Mouse (Mus musculus) T-helper 1 cell (primary cell): ENCODE measurements around the gene Egfl7.

Experiments used
- in situ Hi-C: fragments of 300-600 bp; cut with MboI, MseI; formaldehyde crosslinking; loops from one replicate; pipeline ENCODE4 v1.15.1; 2025; ENCODE audit warnings: high pct_unique_total_duplicates

Egfl7 gene

DNA sequence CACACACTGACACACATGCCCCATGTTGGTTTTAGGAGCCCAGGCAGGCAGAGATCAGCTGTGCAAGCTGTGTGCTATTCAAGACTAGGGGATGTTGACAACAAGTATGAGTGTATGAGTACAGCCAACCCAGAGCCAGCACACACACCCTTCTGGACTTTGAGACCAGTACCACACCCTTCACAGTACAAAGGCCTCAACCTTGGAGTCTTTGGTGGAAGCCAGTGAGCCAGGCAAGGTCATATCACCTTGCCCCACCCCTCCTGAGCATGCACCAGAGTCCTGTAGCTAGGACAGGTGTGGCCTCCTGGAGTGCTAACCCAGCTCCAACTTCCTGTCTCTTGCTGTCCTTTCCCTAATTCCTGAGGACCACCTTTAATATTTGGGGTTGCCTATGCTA is 31.2 kb downstream of the Egfl7 start:
- in situ Hi-C loops = no loop called here

DNA sequence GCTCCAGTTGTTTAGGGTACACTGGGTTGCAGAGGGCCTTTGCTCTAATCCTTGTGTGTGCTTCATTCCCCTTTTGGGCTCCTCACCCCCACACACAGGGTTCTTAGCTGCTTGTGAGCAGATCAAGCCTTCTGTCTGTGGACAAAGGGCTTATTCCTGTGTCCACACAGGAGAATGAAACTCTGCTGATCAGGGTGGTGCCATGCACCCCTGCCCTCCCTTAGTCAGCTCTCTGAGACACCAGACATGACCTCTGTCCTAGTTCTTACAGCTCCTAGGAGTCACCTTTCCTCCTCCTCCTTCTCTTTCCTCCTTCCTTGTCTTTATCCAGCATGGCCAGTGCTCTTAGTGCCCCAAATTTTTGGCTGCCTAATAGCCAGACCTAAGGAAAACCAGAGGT is 32.1 kb downstream of the Egfl7 start:
- in situ Hi-C loops = no loop called here

DNA sequence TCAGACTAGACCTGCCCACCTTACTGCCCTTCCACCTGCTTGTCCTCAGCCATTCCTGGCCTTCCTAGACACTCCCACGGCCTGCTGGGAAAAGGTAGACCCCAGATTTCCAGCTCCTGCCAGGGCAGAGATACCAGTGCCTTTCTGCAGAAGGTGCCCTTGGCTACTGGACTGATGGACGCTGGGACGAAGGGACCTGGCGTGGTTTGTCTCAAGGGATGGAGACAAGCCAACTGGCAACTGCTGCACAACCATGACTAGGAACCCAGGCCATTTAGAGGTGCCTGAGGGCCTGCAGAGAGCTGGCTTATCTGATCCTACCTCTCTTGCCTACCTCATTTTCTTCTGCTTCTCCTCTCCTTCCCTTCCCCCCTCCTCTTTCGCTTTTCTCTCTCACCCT is 35.1 kb downstream of the Egfl7 start:
- in situ Hi-C loops = no loop called here

DNA sequence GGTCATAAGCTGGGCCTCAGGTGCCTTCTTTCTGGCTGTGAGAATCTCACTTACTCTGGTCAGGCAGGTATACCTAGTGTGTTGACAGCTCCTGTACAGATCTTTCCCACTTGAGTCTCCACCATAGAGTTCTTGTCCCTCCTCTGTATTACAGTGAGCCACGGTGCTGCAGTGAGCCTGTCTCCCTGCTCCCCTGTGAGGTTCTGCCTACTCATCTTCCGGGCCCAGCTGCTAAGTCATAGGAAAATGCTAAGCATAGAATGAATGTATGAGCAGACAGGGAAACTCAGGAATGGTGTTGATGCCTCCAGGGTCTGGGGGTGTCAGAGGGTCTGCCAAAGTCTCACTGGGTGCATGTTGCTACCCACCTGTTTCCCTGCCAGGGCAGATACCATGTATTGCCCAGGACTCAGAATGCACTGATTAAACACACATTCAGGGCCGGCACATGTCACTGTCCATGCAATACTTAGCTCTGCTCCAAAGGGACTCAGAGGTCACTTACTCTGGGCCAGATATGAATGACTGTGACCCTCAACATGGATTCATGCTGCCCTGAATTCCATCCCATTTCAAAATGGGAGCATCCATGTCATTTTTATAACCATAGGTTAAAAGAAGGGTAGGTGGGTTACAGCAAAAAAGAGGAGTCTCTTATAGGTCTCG is 35.8 kb downstream of the Egfl7 start:
- in situ Hi-C loops = no loop called here

DNA sequence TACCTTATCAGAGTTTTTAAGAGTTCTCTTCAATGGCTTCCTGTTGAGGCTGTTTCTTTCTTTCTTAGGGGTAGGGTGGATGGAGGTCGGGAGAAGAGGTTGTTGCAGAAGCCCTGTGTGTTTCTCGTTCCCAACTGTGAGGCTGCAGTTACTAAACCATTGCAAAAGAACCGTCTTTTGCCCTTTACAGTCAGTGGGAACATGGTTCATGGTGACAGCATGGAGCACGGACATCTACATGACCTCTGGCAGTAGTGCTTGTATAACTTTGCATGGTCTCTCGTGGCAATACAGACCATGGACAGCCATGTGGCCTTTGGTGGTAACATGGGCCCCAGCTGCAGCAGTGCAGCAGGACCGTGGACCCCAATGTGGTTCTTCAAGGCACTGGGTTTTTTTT is 37.5 kb downstream of the Egfl7 start:
- in situ Hi-C loops = no loop called here

DNA sequence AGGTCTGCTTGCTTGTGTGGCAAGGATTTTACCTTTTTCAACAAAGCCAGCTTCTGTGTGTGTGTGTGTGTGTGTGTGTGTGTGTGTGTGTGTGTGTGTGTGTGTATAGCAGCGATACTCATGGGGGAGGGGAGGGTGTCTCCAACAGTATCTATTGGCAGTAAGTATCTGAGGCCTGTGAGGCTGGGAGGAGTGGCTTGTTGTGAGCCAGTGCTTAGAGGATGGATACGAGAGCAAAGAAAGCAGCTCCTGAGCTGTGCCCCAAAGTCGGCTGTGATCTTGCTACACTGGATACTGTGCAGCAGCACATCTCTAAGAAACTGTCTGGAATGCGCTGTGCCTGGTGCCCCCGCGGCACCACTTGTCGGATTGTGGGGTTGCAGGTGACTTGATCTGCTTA is 38.1 kb downstream of the Egfl7 start:
- in situ Hi-C loops = no loop called here

DNA sequence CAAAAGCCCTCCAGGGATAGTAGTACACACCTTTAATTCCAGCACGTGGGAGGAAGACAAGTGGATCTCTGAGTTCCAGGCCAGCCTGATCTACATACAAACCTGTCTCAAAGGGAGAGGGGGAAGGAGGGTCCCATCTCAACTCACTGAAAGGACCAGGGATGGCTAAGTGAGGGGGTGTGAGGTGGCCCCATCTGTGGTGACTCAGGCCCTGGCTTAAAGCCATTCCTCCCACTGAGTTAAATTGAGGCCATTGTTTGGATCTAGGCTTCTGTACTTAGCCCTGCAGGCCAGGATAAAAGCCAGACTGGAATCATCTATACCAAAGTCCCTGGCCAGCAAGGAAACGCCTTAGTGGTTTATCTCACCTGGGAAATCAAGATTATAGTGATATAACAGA is 41.4 kb downstream of the Egfl7 start:
- in situ Hi-C loops = no loop called here

DNA sequence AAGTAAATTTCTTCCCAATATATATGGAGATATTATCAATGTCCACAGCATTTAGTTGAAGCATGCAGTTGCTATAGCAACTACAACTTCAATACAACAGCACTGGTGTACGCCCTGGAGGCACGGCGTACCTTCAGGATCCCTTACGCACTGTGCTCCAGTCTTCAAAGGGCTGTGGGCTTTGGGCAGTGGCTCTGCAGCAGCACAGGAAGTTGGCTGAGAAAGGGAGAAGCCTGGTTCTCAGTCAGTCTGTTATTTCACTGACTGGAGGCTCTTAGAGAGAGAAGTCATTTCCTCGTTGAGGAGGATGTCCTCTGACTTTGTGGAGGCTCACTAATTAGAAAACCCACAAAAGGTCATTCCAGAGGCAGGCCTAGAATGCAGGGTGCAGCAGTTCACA is 43.2 kb downstream of the Egfl7 start:
- in situ Hi-C loops = no loop called here

DNA sequence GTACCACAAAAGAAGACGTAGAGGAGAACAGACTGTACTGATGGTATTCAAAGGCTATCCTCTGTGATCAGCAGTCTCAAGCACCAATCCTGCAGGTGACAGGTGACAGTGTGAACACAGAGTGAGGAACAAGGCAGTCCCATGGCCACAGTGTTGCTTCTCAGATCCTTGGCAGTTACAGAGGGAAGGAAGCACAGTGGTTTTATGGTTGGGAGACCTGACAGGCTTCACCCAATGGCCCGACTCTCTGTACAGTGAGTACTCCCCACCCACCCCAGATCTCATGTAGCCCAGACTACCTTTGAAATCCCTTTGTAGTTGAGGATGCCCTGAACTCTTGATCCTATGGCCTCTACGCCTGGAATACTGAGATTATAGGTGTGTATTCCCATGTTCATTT is 45.6 kb downstream of the Egfl7 start:
- in situ Hi-C loops = no loop called here

DNA sequence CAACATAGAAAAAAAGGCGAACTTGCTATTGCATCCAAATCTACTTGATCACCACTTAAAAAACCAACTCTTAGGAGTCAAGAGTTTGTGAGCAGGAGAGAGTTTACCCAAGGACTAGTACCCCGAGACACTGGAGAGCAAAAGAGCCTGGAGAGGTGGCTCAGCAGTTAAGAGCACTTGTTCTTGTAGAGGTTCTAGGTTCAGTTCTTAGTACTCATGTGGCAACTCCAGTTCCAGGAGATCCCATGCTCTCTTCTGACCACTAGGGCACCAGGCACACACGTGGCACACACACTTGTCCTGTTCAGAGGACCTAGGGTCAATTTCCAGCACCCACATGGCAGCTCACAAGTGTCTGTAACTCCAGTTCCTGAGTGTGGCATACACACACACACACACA is 46.3 kb downstream of the Egfl7 start:
- in situ Hi-C loops = no loop called here

DNA sequence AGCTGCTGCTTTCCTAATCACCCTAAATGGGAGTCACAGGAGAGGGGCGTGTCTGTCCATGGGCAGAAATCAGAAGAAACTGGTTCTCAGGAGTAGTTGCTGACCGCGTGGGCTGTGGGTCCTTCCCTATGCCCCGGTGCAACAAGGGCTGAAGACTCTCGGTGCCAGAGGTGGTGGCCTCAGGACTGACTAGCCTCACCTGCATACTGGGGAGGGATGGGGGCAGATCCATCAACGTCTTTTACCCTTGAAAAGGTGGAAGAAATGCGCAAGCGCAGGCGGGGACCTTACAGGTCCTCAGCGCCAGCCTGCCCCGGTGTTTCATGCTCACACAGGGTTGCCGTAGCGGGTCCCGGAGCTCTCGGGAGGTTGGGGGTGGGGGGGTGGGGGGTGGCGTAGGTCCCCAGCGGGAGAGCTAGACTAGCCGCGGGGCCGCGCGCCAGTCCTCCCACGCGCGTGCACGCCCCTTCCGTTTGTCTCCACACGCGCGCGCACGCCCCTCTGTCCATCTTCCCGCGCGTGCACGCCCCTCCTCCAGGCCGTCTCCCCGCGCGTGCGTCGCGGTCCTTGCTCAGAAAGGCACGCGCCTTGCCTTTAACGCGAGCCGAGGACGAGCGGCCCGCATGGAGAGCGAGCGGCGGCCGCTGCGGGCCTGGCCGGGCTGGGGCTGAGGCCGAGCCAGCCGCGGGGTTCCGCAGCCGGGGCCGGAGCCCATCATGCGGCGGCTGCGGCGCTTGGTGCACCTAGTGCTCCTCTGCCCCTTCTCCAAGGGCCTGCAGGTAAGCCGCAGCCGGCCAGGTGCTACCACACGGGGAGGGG is 48.3 kb downstream of the Egfl7 start, which contains the start of gene Fam69b:
Gene Fam69b, plus strand, starts transcription at position 537 of the 819 bp plus-strand sequence.
- in situ Hi-C loops = no loop called here

DNA sequence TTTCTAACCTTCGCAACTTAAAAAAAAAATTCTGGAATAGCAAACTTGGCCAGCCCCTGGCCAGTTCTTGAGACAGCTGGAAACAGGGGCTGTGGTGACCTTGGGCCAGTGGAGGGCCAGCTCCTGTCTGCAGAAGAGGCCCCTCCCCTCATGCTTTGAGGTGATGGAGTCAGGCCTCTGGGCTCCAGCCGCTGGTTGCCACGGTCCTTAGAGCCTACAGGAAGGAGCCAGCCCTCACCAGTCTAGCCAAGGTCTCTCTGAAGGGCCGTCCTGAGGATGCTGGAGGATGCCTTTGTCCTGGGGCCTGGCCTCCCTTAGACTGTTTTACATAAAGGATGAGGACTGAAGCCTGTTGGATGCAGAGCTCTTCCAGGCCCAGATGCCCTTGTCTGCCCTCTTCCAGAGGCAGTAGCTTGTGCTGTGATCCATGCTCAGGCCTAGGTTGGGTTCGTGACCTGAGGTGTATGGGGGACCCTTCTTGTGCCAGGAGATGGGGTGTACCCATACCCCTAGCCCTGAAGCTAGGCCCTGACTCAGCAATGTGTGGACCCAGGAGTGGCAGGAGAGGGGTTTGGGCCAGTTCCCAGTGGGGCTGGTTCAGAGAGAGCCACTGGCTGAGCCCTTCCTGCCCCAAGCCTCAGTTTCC is 49.1 kb downstream of the Egfl7 start:
- in situ Hi-C loops = no loop called here

DNA sequence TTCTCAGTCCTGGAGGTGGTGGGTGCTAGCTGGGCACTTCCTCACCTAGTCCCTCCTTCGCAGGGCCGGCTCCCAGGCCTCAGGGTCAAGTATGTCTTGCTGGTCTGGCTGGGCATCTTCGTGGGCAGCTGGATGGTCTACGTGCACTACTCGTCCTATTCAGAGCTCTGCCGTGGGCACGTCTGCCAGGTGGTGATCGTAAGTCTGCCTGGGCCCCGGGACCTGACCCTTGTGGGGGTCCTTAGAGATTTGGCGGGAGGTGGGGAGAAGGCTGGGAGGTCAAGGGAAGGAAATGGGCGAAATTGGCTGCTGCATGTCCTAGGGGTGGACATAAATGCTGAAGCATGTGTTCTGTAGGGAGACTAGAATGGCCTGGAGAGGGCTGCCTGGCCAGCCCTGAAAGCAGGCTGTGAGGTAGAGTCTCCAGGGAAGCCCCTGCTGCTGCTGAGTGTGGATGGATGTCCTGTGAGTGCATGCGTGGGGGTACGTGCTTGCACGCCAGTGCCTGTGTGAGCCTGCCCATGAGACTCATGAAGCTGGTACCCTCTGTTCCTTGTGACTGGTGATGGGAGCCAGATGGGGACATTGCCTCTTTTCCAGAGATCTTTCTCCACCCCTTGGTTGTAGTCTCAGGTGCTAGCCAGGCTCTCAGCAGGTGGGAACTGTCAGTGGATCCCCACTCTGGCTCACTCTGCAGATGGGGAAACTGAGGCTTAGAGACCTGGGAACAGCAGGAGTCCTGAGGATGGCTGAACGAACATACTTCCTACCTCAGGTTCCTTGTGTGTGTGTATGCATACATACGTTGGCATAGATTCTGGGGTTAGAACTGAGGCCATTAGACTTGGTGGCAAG is 53.0 kb downstream of the Egfl7 start:
- in situ Hi-C loops = no loop called here

DNA sequence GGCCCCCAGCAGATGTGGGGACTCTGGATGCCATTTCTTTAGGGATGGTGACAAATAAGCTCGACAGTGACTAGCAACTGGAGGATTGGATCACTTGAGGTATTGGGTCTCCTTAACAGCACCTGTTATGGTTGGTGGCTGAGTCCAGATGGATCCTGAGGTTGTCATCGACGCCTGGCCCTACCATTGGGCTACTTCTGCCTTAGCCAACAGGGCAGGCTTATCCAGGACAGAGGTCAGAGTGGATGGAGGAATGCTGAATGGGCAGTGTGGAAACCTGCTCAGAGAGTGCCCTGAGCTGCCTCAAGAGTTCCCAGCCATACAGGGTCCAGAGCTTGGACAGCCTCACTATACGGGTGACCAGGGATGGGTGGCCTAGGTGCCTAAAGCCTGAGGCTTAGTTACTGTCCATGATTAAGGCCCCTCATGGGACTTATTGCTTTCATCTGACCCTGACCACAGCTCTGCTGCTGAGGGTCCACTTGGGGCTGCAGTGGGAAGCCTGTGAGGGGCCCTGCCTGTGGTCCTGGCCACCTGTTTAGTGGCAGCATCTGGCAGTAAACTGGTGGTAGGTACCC is 54.2 kb downstream of the Egfl7 start:
- in situ Hi-C loops = no loop called here

DNA sequence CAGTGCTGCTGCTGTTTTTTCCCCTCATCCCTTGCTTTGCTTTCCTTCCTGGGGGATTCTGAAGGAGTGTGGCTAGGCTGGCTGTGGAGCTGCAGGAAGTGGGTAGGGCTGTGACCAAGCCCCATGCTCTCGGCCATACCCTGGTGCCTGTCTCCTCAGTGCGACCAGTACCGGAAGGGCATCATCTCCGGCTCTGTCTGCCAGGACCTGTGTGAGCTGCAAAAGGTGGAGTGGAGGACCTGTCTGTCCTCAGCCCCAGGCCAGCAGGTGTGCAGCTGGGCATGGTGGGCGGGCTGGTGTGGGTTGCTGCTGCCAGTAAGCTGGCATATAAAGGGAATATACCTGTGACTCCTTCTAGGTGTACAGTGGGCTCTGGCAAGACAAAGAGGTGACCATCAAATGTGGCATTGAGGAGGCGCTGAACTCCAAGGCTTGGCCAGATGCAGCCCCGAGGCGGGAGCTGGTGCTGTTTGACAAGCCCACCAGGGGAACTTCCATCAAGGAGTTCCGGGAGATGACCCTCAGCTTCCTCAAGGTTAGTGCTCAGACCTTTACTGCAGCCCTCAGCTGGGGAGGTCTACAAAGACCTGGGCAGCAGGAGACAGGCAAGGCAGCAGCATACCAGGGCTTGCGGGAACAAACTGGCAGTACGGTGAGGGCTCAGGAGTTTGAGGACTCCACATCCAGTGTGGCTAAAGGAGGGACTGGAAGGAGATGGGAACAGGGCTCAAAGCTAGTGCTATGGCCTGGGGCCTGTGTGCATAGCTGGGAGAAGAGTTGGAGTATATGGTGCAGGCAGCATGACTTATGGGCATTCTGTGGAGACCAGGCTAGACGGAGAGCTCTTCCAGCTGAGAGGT is 55.0 kb downstream of the Egfl7 start:
- in situ Hi-C loops = no loop called here

DNA sequence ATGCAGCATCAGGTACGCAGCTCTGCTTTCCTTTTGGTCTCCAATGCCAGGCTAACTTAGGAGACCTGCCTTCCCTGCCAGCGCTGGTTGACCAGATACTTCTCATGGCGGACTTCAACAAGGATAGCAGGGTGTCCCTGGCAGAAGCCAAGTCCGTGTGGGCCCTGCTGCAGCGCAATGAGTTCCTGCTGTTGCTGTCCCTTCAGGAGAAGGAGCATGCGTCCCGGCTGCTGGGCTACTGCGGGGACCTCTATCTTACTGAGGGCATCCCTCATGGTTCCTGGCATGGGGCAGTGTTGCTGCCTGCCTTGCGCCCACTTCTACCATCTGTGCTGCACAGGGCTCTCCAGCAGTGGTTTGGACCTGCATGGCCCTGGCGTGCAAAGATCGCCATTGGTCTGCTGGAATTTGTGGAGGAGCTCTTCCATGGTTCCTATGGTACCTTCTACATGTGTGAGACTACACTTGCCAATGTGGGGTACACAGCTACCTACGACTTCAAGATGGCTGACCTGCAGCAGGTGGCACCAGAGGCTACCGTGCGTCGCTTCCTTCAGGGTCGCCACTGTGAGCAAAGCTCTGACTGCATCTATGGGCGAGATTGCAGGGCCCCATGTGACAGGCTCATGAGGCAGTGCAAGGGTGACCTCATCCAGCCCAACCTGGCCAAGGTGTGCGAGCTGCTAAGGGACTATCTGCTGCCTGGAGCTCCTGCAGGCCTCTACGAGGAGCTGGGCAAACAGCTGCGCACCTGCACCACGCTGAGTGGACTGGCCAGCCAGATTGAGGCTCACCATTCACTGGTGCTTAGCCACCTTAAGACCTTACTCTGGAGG is 55.9 kb downstream of the Egfl7 start:
- in situ Hi-C loops = no loop called here

DNA sequence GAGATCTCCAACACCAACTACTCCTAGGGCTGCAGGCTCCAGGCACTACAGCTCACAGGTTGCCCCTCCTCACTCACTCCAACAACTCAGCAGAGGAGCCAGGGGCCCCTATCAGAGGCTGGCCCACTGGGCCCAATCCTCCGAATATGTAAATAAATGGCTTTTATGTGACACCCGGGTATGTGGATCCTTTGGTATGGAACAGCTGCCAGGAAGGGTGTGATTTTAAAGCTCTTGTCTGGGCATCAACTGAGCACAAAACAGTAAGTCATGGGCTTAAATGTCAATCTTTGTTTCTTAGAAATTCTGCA is 56.5 kb downstream of the Egfl7 start:
- in situ Hi-C loops = no loop called here

DNA sequence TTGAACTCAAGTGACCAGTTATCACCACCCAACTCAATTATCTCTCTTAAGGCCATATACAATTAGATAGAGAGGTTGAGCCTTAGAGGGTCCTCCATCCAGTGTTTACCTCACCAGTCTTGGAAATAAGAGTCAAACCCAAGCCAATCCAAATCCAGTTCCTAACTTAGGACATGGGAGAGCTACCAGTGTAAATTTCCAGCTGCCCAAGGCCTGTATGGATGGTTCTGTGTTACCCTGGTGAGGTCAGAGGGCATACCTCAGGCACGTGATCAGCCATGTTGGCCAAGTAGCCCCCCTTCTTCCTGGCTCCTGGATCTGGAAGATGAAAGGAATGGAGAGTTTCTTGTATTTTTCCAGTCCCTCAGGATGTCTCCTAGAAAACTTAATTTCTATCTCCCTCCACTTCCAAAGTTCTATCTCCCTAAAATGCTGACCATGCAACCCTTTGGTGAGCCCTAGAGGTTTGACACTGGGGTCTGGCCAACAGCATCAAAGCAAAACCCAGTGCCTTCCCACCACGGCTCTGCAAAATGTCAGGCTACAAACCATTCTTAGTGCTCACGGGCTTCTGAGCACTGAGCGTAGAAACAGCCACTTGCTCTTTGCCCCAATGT is 57.6 kb downstream of the Egfl7 start:
- in situ Hi-C loops = no loop called here

DNA sequence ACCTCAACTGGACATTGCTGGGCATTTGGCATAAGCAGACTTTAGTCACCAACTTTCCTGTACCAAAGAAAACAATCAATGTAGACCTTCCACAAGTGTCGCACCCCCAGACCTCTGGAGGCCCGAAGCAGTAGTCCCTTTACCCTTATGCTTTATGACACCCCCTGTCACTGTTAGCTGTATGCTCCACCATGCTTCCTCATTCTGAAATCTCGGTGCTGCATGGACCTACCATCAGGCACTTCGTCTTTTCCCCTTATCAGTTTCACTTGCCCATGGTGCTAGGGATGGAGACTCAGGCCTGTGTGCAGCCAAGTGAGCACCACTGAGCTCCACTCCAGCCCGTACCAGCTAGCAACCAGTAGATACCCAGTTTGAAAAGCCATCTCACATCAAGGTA is 58.2 kb downstream of the Egfl7 start:
- in situ Hi-C loops = no loop called here
